Mouse (Mus musculus) liver, adult 2 months (tissue): ENCODE results near the gene Rplp2.
A peak's percentile ranks its signal among the peaks of the same experiment; 100 is the strongest.

Experiments
- CTCF ChIP-seq: fragments of 200-500 bp; IDR thresholded peaks from 2 replicates; pipeline ENCODE4 v1.5.1; 2011; ENCODE audit warnings: low read depth, low read length, control low read depth
- POLR2A ChIP-seq: fragments of 200-500 bp; IDR thresholded peaks from 2 replicates; pipeline ENCODE4 v1.6.1; 2011; ENCODE audit warnings: low read length, control low read depth; ENCODE audit not compliant: insufficient read depth; ENCODE audit errors: extremely low read depth

DNA sequence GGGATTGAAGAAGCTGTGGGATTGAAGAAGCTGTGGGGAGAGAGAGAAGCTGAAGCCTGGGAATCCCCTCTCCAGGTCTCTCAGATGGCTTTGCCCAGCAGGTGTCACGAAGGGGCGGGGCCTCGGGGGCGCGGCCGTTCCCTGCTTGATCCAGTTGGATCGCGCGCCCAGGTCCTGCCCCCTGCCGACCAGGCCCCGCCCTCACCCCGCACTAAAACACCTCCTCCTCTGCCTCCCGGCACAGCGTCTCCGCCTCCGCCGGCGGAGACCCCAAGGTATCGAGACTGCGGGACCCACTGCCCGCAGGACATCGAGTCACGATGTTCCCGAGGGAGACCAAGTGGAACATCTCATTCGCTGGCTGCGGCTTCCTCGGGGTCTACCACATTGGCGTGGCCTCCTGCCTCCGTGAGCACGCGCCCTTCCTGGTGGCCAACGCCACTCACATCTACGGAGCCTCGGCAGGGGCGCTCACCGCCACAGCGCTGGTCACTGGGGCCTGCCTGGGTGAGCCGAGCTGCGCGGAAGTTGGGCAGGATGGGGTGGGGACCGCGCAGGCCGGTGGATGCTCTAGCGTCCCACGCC is 7.9 kb downstream of the Rplp2 start, which contains the start of gene Pnpla2:
- TF ChIP-seq CTCF (no peak), POLR2A (peak; percentile 99)
